Mouse (Mus musculus) heart, postnatal 36 days (tissue): Measurements from ENCODE around the gene Tagap. TPM values are rescaled to one million over a fixed set of nuclear protein-coding genes. Genes with fewer than 3 reads are reported as not detected.

Experiments used
- DNase-seq, 2 experiments: peaks; one replicate each; pipeline ENCODE4 v3.0.0; 2021 to 2022
- intact Hi-C: fragments of 180-260 bp; cut with DNase I; formaldehyde crosslinking; loops from one replicate; pipeline ENCODE4 v1.15.1; 2025
- total RNA-seq, 2 experiments: library from RNA; stranded (reverse); gene quantifications; 2 replicates each; pipeline ENCODE4 v1.2.3; 2021

The Tagap gene
- 1 to 10 TPM; 2.3 to 3.3 TPM for total RNA-seq

DNA sequence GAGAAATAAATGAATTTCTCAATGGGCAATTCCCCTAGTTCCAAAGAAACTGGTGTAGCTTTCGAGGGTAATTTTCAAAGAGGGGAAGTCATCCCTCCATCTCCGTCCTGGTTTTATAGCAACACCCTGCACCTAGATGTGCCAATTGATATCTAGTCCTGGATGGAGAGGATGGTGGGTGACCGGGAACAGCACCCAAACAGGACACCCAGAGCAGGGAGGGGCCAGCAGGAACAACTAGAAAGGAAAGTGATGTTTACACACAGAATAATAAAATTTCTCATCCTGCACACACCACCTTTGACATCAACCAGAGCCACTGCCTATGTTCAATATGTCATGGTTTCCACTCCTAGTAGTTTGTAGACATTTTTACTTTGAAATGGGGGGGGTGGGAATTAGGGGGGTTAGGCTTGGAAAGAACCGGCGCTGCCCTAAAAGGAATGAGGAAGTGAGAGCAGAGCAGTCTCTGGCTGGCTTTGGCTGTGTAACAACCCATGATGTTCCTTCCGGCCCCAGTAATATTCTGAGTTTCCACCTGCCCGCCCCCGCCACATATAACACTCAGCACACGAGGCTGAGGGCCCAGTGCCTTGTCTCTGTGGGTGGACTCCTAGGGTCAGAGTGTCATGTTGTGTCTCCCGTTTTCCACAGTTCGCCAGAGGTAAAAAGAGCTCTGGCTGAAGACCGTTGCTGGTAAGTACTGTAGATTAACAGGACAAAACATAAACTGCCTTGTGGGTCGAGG, at the start of gene Tagap:
Tagap (plus strand) TSS at position 588 of the 748 bp plus-strand sequence.
- intact Hi-C loops, result no loop called here
- no peak for DNase-seq

- DNase-seq, result no peak
- intact Hi-C loops, result no loop called here
These were observed 49.3 kb upstream of the Tagap start for GRCm38 (mm10) chr17:7876541-7876940.

DNA sequence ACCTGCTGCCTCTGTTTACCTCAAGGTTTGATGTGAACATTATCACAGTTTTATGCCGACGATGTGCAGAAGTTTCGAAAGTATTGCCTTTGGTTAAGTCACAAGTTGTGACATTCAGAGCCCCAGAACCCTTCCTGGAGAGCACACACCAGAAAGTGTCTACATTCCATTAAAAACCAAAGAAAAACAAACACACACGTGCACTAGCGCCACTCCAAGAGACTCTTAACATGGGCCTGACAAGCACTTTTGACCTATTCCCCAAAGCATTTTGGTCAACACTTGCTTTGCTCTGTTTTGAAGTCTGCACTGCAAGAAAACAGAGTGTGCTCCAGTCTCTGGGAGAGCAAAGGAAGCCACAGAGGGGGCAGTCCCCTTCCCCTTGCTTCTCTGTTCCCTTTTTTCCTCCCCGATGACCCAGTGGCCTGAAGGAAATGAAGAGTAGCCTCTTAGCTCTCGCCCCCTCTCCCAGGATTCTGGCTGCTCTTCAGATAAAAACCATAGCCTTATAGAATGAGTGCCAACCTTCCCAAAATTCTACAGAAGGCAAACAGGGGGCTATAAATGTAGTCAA, 48.5 kb upstream of the Tagap start:
- intact Hi-C loops, result no loop called here
- no peak for DNase-seq

GRCm38 (mm10) chr17:7877878-7878277, 47.9 kb upstream of the Tagap start:
- DNase-seq, result no peak

GRCm38 (mm10) chr17:7879529-7879928, 46.3 kb upstream of the Tagap start:
- intact Hi-C loops, result no loop called here
- DNase-seq, result no peak

More at GRCm38 (mm10) chr17:7877878-7878277, 47.9 kb upstream of the Tagap start:
- intact Hi-C loops, result no loop called here

- intact Hi-C loops, result no loop called here
These were observed 42.7 kb upstream of the Tagap start for GRCm38 (mm10) chr17:7883126-7883525.

GRCm38 (mm10) chr17:7884606-7885005, 41.2 kb upstream of the Tagap start:
- intact Hi-C loops, result no loop called here
- DNase-seq, result no peak

More at GRCm38 (mm10) chr17:7883126-7883525, 42.7 kb upstream of the Tagap start:
- DNase-seq, result no peak

DNA sequence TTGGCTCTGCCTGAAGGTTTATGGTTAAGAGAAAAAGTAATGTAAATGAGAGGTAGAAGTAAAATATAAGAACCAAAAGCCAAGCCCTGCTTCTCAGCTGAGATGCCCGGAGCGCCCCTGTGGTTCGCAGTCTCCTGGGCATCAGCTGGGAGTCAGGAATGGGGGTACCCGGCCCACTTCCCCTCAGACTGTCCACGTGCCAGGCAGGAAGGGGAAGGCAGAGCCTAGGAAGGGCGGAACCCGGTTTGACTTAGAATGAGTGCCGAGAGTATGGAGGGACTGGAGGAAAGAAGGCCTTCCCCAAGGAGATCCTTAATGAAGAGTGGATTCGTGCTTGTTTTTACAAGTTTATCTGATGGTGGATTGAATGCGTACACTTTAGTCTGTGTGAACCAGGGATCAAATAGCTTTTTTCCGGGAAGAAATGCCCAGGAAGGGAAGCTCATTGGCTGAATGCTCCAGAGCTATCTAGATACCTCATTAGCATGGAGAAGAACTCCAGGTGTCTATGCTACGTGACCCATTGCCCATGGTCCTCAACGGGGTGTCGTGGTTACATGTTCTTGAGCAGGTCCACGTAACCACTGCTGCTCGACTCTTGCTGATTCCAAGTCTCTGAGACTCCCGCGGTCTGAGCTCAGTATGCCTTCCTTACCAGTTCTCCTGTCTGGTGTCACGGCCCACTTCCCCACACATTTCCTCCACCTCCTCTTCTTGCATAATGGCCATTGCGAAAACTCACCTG, 38.6 kb upstream of the Tagap start:
- DNase-seq, result no peak
- intact Hi-C loops, result no loop called here

DNA sequence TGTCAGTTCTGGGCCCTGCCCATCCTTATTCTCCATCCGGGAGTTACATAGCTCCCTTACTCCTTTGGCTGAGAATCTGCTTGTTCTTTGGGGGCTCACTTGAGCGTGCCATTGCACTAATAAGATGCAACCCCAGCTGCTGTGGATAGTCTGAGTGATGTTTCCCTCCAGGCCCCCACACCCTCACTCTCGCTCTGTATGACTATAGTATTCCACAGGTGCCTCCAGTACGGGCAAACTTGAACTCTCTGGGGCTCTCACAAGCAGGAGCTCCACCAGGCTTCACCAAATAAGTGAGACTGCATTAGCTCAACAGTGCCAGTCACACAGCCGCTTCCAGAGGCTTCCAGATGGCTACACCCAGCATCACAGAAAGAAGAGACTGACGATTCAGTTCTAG, 37.5 kb upstream of the Tagap start:
- intact Hi-C loops, result no loop called here
- no peak for DNase-seq

GRCm38 (mm10) chr17:7889026-7889425, 36.8 kb upstream of the Tagap start:
- intact Hi-C loops, result no loop called here
- no peak for DNase-seq

GRCm38 (mm10) chr17:7892676-7893075, 33.1 kb upstream of the Tagap start:
- intact Hi-C loops, result no loop called here
- no peak for DNase-seq

DNA sequence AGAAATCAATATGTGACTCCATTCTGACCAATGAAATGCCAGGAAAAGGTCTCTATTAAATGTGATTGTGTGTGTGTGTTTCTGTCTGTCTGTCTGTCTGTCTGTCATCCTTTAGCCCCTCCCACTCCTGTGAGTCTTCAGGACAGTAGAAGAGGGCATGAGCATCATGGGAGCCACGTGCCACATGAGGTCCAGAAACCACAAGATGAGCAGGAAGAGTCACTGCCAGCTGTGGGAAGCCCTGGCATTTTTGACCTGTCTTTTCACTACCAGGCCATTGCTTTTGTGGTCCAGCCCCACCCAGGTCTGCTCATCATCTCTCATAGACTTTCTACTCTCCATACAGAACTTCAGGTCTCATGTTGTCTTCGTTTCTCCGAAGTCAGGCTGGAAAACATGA, 31.7 kb upstream of the Tagap start:
- intact Hi-C loops, result no loop called here
- DNase-seq, result no peak

DNA sequence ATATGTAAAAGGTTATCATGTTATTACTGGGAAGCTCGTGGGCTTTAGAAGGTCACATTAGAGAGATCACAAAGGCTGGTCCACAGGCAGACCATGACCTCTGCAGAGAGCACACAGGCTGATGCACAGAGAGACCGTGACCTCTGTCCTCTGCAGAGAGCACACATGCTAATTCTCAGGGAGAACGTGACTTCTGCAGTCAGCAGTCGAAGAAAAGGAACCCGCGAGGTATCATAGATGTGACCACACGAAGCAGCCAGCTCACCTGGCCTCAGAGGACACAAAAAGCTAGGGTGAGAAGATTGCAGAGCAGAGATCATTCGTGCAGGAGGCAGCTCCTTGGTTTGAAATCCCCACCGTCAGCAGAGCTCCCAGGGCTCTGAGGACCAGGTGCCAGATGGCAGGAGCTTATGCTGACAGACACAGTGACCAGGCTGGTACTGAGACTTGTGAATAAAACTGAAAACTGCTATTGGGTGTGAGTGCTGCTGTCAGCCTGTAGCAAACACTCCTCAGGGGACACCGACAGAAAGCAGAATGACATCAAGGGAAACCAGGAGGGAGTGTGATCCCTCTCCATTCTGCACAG, 29.7 kb upstream of the Tagap start:
- no peak for DNase-seq
- intact Hi-C loops, result no loop called here

DNA sequence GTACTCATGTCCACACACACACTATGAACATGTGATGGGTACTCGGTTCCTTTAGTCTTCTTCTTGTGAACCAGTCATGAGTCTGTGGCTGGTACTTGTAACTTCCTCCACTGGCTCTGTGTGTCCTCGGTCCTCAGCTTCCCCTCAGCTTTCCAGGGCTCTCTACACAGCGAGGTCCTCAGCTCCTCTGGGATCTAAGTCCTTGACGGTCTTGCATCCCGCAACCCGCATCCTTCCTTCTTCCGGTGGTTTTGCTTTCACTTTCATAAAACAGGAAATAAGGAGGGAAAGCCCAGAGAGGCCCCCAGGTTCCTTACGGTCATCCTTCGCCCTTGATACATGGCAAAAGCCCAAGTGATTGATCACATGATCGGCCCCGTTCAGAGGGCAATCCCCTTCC, 28.7 kb upstream of the Tagap start:
- DNase-seq, result no peak
- intact Hi-C loops, result no loop called here

DNA sequence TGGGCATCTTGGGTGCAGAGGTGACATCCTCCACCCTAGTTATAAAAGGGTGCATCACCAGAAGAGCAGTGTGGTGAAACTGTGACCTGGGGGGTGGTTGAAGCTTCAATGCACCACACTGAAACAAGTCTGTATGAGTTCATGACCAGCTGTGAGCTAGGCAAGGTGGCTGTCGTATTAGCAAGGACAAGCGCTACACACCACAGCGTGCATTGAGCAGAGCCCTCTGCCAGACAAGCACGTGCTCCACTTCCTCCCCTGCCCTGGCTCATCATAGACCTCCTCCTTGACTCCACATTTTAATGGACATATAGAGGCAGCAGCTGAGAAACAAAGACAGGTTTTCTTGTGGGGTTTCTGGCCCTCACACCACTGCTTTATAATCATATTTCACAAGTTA, 28.0 kb upstream of the Tagap start:
- intact Hi-C loops, result no loop called here
- no peak for DNase-seq

DNA sequence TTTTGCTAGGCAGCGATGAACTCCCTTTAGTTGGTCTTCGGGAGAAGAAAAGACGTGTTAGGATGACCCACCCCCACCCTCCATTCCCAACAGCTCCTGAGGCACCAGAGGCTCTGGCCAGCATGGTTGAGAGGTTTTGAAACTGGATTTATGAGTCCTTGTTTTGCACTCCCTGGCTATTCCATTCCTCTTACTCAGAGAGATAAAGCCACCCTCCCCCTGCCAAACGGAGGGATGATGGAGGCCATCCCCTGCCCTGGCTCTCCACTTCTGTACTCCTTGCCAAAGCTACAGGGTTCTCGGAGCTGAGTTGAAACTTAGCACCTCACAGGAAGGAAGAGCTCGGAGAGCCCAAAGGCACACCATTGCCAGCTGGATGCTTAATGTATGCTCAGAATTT, 26.6 kb upstream of the Tagap start:
- DNase-seq, result no peak

DNA sequence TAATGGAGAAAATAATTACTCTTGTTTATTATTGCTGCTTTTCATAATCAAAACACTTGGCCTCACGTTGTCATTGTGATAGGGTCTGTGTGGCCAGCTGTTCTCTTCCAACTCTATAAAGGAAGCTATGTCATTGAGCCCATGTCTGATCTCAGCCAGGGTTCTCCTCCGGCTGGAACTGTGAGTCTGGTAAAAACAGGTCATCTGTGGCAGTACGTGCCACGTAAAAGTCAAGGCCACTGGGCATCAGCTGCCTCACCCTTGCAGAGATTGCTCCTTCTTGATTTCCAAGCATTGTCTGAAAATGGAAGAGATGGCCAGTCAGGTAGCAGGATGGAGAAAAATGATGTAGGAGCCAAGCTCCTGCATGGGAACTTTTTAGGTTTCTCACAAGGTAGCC, 25.8 kb upstream of the Tagap start:
- DNase-seq, result no peak
- intact Hi-C loops, result no loop called here

More for the DNA sequence above, 26.6 kb upstream of the Tagap start:
- intact Hi-C loops, result no loop called here

- no peak for DNase-seq
- intact Hi-C loops, result no loop called here
These were observed 24.3 kb upstream of the Tagap start for GRCm38 (mm10) chr17:7901536-7901935.

- DNase-seq, result no peak
- intact Hi-C loops, result no loop called here
These were observed 23.4 kb upstream of the Tagap start for GRCm38 (mm10) chr17:7902362-7902761.

GRCm38 (mm10) chr17:7904992-7905391, 20.8 kb upstream of the Tagap start:
- no peak for DNase-seq
- intact Hi-C loops, result no loop called here

DNA sequence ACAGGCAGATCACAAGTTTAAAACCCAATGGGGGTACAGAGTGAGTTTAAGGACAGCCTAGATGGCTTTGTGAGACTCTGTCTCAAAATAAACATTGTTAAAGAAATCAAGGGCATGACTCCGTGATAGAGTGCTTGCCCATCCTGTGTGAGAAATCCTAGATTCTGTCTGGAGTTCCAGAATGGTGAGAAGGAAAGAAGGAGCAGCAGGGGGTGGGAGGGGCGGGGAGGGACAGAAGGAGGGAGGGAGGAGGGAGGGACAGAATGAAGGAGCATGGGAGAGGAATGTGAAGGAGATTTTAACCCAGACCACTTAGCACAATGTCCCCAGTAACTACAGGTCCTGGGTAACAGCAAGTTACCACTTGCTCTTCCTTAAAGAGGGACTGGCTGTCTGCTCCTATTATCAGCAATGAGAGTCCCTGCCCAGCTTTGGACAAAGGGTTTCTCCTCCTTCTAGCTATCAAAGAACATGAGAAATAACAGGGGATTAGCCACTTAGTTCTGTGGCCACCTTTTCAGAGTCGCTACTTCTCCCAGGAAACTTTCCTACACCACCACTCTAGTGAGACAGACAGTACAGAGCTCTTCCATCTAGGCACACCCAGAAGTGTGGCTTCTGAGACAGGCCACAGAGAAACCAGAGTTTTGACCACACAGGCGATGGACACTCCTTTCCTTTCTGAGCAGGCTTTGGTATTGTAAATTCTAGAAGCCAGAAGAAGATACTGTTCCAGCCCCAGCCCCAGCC, 19.7 kb upstream of the Tagap start:
- intact Hi-C loops, result no loop called here
- no peak for DNase-seq
